Mouse (Mus musculus): ENCODE data around the gene Msh4. TPM values are rescaled to one million over a fixed set of nuclear protein-coding genes. Genes with fewer than 3 reads are reported as not detected.
"Not testable (repeated sequence)": the region's sequence is repeated elsewhere in the genome, so short reads cannot be mapped to it uniquely, and the experiment has no call there.

Msh4 gene
- polyA plus RNA-seq, 1 experiment from 2014 or later, result 0.17 TPM

DNA sequence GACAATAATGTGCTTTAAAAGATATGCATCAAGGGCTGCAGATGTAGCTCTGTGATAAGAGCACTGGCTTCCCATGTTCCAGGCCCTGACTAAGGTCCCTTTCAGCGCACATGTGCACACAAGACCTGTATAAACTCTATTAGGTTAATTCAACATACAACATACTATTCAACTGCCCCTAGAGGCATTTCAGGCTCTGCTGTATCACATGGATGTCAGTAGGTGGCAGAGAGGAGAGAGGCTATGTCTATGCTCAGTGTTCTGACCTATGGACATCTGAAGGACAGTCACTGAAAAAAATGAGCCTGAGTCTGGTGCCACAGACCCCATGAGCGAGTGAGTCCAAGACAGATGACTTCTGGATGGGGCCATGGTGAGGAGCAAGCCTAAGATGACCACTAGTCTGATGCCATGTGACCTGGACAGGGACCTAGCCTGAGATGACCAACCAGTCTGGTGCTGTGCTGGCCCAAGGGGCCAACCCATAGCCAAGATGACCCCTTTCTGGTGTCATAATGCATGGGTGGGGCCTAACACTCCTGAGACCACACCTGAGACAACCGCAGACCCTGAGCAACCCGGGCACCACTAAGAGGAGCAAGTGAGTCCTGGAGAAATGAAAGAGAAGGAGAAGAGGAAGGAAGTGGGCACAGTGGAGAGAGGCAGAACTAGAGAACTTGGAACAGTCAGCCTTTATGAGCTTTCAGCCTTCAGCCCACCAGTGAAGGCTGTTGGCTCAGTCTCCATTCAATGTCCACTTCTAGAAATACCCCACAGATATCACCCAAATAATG lies 41.1 kb downstream of the Msh4 start:
- DNase-seq (no peak), ATAC-seq (ENCODE audit: insufficient read depth) (no peak)
- Histone ChIP-seq H3K27me3 (ENCODE audit: insufficient read depth, low read length) (no peaks in the 10 kb centered on the region), H3K9me3 (ENCODE audit: low read depth, low read length) (no peaks in the 10 kb centered on the region), H3K4me3 (ENCODE audit: low read depth, low read length) (no peak overlapping the region), H3K4me1 (ENCODE audit: insufficient read depth) (no peaks in the 10 kb centered on the region), H3K9ac (no peak overlapping the region), H3K27ac (ENCODE audit: low read depth) (no peak overlapping the region), H3K4me2 (no peak overlapping the region), H3K36me3 (ENCODE audit: insufficient read depth) (no peaks in the 10 kb centered on the region)
- TF ChIP-seq CTCF (IDR thresholded peaks at IDR 0.05; ENCODE audit: low read depth), result peak; percentile 26
- 73% methylated on average over 4 of the region's 4 CpGs for WGBS

DNA sequence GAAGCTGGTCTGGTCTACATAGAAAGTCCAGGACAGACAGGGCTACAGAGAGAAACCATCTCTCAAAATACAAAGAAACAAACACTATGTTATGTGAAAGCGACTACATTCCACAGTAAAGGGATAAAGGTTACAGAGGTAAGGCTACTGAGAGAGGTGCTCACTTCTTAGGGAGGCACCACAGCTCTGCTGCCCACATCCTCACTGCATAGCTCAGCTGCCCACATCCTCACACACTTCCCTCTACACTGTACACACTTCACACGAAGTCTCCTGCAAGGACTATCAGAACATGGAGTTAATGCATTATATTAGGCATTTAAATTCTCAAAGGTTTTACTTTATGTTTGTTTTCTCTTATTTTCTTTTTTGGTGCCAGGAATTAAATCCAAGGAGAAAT lies 42.1 kb downstream of the Msh4 start:
- H3K27me3 ChIP-seq (ENCODE audit: insufficient read depth, low read length), result no peaks in the 10 kb centered on the region
- H3K9me3 ChIP-seq (ENCODE audit: low read depth, low read length), result no peaks in the 10 kb centered on the region
- no peak overlapping the region for H3K9ac ChIP-seq
- TF ChIP-seq CTCF (IDR thresholded peaks at IDR 0.05; ENCODE audit: low read depth), result no peak
- ATAC-seq (ENCODE audit: insufficient read depth), result no peak
- no peak overlapping the region for H3K4me2 ChIP-seq
- no peaks in the 10 kb centered on the region for H3K4me1 ChIP-seq (ENCODE audit: insufficient read depth)
- 74% methylated on average over 2 of the region's 2 CpGs for WGBS
- no peak for DNase-seq
- no peak overlapping the region for H3K4me3 ChIP-seq (ENCODE audit: low read depth, low read length)
- no peaks in the 10 kb centered on the region for H3K36me3 ChIP-seq (ENCODE audit: insufficient read depth)
- no peak overlapping the region for H3K27ac ChIP-seq (ENCODE audit: low read depth)

DNA sequence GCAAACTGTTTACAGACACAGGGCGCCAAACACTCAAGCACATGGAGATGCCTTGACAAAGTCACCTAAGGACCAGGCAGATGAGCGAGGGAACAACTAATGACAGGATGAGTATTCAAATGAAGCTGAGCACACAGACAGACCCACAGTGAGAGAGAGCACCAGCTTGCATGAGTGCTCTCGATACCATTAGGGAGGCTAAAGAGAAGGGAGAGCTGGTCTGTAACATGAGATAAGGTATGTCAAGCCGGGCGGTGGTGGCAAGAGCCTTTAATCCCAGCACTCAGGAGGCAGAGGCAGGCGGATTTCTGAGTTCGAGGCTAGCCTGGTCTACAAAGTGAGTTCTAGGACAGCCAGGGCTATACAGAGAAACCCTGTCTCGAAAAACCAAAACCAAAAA lies 45.5 kb downstream of the Msh4 start:
- not testable (repeated sequence) for H3K27me3 ChIP-seq (ENCODE audit: insufficient read depth, low read length); H3K4me3 ChIP-seq (ENCODE audit: low read depth, low read length); H3K36me3 ChIP-seq (ENCODE audit: insufficient read depth); H3K4me1 ChIP-seq (ENCODE audit: insufficient read depth); DNase-seq; H3K9ac ChIP-seq; ATAC-seq (ENCODE audit: insufficient read depth); H3K9me3 ChIP-seq (ENCODE audit: low read depth, low read length); H3K4me2 ChIP-seq; H3K27ac ChIP-seq (ENCODE audit: low read depth)
- 76% methylated on average over 8 of the region's 8 CpGs for WGBS

DNA sequence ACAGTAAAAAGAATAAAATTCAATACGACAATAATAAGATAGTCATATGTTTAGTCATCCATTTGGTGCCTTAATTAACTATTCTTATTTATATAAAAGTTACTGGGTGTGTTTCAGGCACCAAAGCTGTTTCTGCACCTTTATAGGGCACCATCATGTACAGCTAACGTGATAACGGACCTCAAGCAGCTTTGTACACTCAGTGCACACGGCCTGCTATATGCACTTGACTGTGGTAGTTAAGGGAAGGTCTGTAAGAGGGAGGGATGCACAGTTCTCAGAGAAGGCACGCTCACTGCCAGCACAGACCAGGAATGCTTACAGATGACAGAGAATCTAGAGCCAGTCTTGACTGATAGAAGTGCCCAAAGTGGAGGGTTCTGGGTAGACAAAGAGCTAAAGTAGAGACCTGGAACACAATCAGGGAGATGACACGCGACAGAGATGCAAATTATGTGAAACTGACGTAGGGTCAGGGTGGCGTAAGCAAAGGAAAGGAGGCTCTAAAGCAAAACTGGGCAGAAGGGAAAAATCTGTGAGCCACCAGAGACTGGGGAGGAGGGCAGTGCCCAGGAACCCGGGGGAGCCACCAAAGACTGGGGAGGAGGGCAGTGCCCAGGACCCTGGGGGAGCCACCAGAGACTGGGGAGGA lies 47.5 kb downstream of the Msh4 start:
- no peaks in the 10 kb centered on the region for H3K4me1 ChIP-seq (ENCODE audit: insufficient read depth)
- H3K27me3 ChIP-seq (ENCODE audit: insufficient read depth, low read length), result no peaks in the 10 kb centered on the region
- 76% methylated on average over 10 of the region's 10 CpGs for WGBS
- DNase-seq (no peak), ATAC-seq (ENCODE audit: insufficient read depth) (no peak)
- H3K9ac ChIP-seq, result no peak overlapping the region
- no peak for TF ChIP-seq CTCF (IDR thresholded peaks at IDR 0.05; ENCODE audit: low read depth)
- H3K4me2 ChIP-seq, result no peak overlapping the region
- H3K36me3 ChIP-seq (ENCODE audit: insufficient read depth), result no peaks in the 10 kb centered on the region
- no peak overlapping the region for H3K4me3 ChIP-seq (ENCODE audit: low read depth, low read length)
- H3K9me3 ChIP-seq (ENCODE audit: low read depth, low read length), result no peaks in the 10 kb centered on the region
- H3K27ac ChIP-seq (ENCODE audit: low read depth), result no peak overlapping the region

DNA sequence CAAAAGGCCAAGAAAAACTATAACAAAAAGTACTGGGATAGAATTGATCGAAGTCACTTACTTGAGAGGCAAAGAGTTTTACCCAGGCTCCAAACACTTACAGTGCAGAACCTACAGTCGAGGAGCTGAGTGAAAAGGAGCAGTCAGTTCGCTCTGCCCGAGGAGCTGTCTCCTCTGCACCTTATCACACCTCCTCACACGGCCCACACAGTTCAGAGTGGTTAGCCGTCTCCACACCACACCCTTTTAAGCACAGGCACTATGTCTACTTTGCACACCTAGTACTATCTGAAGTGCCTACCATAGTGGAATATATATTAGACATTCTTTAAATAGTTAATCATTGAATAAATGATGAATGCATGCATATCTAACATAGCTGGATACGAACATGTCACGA lies 53.7 kb downstream of the Msh4 start:
- no peaks in the 10 kb centered on the region for H3K27me3 ChIP-seq (ENCODE audit: insufficient read depth, low read length)
- H3K27ac ChIP-seq (ENCODE audit: low read depth), result no peak overlapping the region; the same call in 1 of the 2 replicates
- no peaks in the 10 kb centered on the region for H3K36me3 ChIP-seq (ENCODE audit: insufficient read depth)
- ATAC-seq (ENCODE audit: insufficient read depth) (peak; percentile 79), DNase-seq (no peak)
- TF ChIP-seq CTCF (IDR thresholded peaks at IDR 0.05; ENCODE audit: low read depth), result no peak
- no peak overlapping the region for H3K9ac ChIP-seq
- no peak overlapping the region for H3K4me3 ChIP-seq (ENCODE audit: low read depth, low read length)
- H3K4me1 ChIP-seq (ENCODE audit: insufficient read depth), result peaks cover 3% of the 10 kb centered on the region; the same call in 1 of the 2 replicates
- no peaks in the 10 kb centered on the region for H3K9me3 ChIP-seq (ENCODE audit: low read depth, low read length)
- H3K4me2 ChIP-seq, result no peak overlapping the region
- WGBS, result 48% methylated on average over 8 of the region's 8 CpGs

DNA sequence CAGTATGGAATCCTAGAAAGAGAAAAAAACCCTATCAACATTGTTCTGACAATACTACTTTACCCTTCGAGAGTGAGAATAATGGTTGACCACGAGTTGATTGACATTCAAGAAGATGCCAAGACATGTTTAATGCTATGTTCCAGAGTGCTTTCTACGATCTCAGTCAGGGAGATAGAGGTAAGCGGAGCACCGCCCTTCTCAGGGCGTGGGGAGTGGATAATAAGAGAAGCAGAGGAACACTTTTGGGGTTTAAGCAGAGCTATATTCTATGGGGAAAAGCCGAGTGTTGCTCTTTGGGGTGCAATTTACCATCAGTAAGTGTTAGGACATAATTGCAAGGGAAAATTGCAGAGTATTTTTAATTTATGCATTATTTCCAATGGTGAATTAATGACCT lies 55.2 kb downstream of the Msh4 start:
- Histone ChIP-seq H3K9ac (no peak overlapping the region), H3K4me3 (ENCODE audit: low read depth, low read length) (no peak overlapping the region), H3K4me1 (ENCODE audit: insufficient read depth) (peaks cover 3% of the 10 kb centered on the region; the same call in 1 of the 2 replicates), H3K27me3 (ENCODE audit: insufficient read depth, low read length) (no peaks in the 10 kb centered on the region), H3K9me3 (ENCODE audit: low read depth, low read length) (no peaks in the 10 kb centered on the region), H3K27ac (ENCODE audit: low read depth) (no peak overlapping the region), H3K36me3 (ENCODE audit: insufficient read depth) (no peaks in the 10 kb centered on the region), H3K4me2 (no peak overlapping the region)
- 82% methylated on average over 7 of the region's 7 CpGs for WGBS
- DNase-seq, result no peak
- ATAC-seq (ENCODE audit: insufficient read depth), result no peak
- no peak for TF ChIP-seq CTCF (IDR thresholded peaks at IDR 0.05; ENCODE audit: low read depth)

DNA sequence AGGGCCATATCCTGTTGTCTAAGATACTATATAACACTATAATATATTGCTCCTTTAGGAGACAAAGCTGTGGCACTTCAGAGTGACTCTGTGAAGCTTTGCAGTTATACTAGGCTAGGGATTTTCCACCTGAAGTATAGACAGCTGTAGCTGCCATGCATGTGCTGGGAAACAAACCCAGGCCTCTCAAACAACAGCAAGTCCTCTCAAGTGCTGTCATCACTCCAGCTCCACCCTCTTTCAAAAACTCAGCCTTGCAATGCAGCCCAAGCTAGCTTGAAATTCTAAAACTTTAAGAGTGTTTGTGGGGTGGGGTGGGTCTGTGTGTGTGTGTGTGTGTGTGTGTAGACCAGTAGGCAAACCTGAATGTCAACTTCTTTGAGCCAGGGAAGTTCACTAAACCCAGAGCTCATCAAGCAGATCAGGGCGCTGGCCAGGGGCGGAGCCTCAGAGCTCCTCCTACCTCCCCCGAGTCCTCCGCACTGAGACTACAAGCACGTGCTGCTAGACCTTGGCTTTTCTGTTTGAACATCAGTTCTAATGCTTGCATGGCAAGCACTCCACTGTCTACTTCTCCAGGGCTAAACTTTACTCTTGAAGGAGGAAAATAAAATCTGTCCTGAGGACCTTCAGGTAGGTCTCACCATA lies 56.4 kb downstream of the Msh4 start:
- ATAC-seq (ENCODE audit: insufficient read depth), result peak; percentile 92
- H3K9me3 ChIP-seq (ENCODE audit: low read depth, low read length), result no peaks in the 10 kb centered on the region
- 11% methylated on average over 5 of the region's 5 CpGs for WGBS
- peak overlapping the region; percentile 40 for H3K4me2 ChIP-seq
- DNase-seq, result peak; percentile 72
- no peaks in the 10 kb centered on the region for H3K36me3 ChIP-seq (ENCODE audit: insufficient read depth)
- H3K4me3 ChIP-seq (ENCODE audit: low read depth, low read length), result no peak overlapping the region
- H3K9ac ChIP-seq, result no peak overlapping the region
- no peaks in the 10 kb centered on the region for H3K27me3 ChIP-seq (ENCODE audit: insufficient read depth, low read length)
- TF ChIP-seq CTCF (IDR thresholded peaks at IDR 0.05; ENCODE audit: low read depth), result no peak
- peaks cover 3% of the 10 kb centered on the region; the same call in 1 of the 2 replicates for H3K4me1 ChIP-seq (ENCODE audit: insufficient read depth)
- no peak overlapping the region for H3K27ac ChIP-seq (ENCODE audit: low read depth)
